Mouse (Mus musculus) CH12.LX (cell line): ENCODE measurements around the gene Gfpt1. TPM values are rescaled to one million over a fixed set of nuclear protein-coding genes. Genes with fewer than 3 reads are reported as not detected.
A peak's percentile ranks its signal among the peaks of the same experiment; 100 is the strongest.

Experiments
- DNase-seq: peaks from one replicate; pipeline ENCODE4 v3.0.0-alpha.2; 2013; ENCODE audit errors: extremely low read depth
- H3K27ac ChIP-seq: 2 replicates; pipeline ENCODE4 v1.5.1; 2012; ENCODE audit warnings: low read depth, mild to moderate bottlenecking, control low read depth, moderate library complexity; ENCODE audit not compliant: insufficient read depth
- H3K27me3 ChIP-seq: replicated peaks from 2 replicates; pipeline ENCODE3; 2012; ENCODE audit warnings: inconsistent platforms
- H3K36me3 ChIP-seq, 2 experiments: replicated peaks in 1 of 2; 2 replicates each; pipeline versions ENCODE3 to v1.6.1; 2012; ENCODE audit warnings: inconsistent platforms in 1 of 2, low read length in 1 of 2, mild to moderate bottlenecking in 1 of 2, mixed read lengths in 1 of 2, moderate library complexity in 1 of 2; ENCODE audit not compliant: control insufficient read depth in 1 of 2, insufficient read depth in 1 of 2
- H3K4me1 ChIP-seq, 2 experiments: 2 replicates each; pipeline ENCODE4 v1.6.1; 2012; ENCODE audit warnings: inconsistent platforms in 1 of 2, moderate library complexity in 1 of 2; ENCODE audit not compliant: insufficient read depth in 2 of 2, control insufficient read depth in 1 of 2
- H3K4me2 ChIP-seq: 2 replicates; pipeline ENCODE4 v1.6.1; 2012; ENCODE audit warnings: low read depth, mild to moderate bottlenecking, control low read depth; ENCODE audit not compliant: poor library complexity, insufficient read depth, severe bottlenecking
- H3K4me3 ChIP-seq, 3 experiments: fragments of 150-350 bp in 1 of 3; sonication (generic) in 1 of 3; replicated peaks in 1 of 3; 2 replicates each; pipeline versions ENCODE3 to v1.5.1; 2011 to 2012; ENCODE audit warnings: low read depth in 2 of 3, low read length in 2 of 3, mild to moderate bottlenecking in 2 of 3, moderate library complexity in 2 of 3, control low read depth in 1 of 3, improper control_type of control experiment in 1 of 3, inconsistent platforms in 1 of 3, mixed read lengths in 1 of 3; ENCODE audit not compliant: poor library complexity in 1 of 3
- H3K79me2 ChIP-seq: replicated peaks from 2 replicates; pipeline ENCODE4 v1.6.1; 2012; ENCODE audit warnings: mild to moderate bottlenecking, moderate library complexity; ENCODE audit not compliant: control insufficient read depth, poor library complexity, insufficient read depth, severe bottlenecking; ENCODE audit errors: extremely low read depth
- H3K9ac ChIP-seq: 2 replicates; pipeline ENCODE4 v1.6.1; 2012; ENCODE audit warnings: low read depth, mild to moderate bottlenecking, control low read depth, moderate library complexity; ENCODE audit not compliant: insufficient read depth
- H3K9me3 ChIP-seq: replicated peaks from 2 replicates; pipeline ENCODE3; 2012; ENCODE audit warnings: low read length, inconsistent platforms, mixed read lengths
- BHLHE40 ChIP-seq: IDR thresholded peaks from 2 replicates; pipeline ENCODE4 v1.6.1; 2011; ENCODE audit warnings: mild to moderate bottlenecking, low read depth, low read length, improper control_type of control experiment
- CHD1 ChIP-seq: IDR thresholded peaks from 2 replicates; pipeline ENCODE4 v1.6.1; 2012; ENCODE audit warnings: low read depth, low read length, improper control_type of control experiment, inconsistent platforms
- CTCF ChIP-seq, 2 experiments: IDR thresholded peaks in 1 of 2; conservative IDR thresholded peaks in 1 of 2; 2 replicates each; pipeline ENCODE4 v1.5.1; 2011 to 2012; ENCODE audit warnings: low read depth in 2 of 2, low read length in 2 of 2, improper control_type of control experiment in 1 of 2, inconsistent platforms in 1 of 2, mild to moderate bottlenecking in 1 of 2, moderate library complexity in 1 of 2
- E2F4 ChIP-seq: IDR thresholded peaks from 2 replicates; pipeline ENCODE4 v1.6.1; 2011; ENCODE audit warnings: low read depth, low read length, improper control_type of control experiment; ENCODE audit not compliant: insufficient replicate concordance
- ELF1 ChIP-seq: IDR thresholded peaks from 2 replicates; pipeline ENCODE4 v1.6.1; 2014; ENCODE audit warnings: low read depth, mild to moderate bottlenecking, inconsistent platforms, low read length, improper control_type of control experiment
- ETS1 ChIP-seq: conservative IDR thresholded peaks from 2 replicates; pipeline ENCODE4 v1.6.1; 2012; ENCODE audit warnings: low read depth, mild to moderate bottlenecking, inconsistent platforms, low read length, improper control_type of control experiment, moderate library complexity
- GABPA ChIP-seq: IDR thresholded peaks from 2 replicates; pipeline ENCODE4 v1.6.1; 2012; ENCODE audit warnings: low read depth, low read length, improper control_type of control experiment, inconsistent platforms; ENCODE audit not compliant: insufficient replicate concordance
- HCFC1 ChIP-seq: IDR thresholded peaks from 2 replicates; pipeline ENCODE4 v1.6.1; 2012; ENCODE audit warnings: low read depth, mild to moderate bottlenecking, inconsistent platforms, low read length, improper control_type of control experiment
- IRF4 ChIP-seq: IDR thresholded peaks from 2 replicates; pipeline ENCODE4 v1.6.1; 2014; ENCODE audit warnings: low read depth, mild to moderate bottlenecking, inconsistent platforms, low read length, improper control_type of control experiment
- JUN ChIP-seq: IDR thresholded peaks from 2 replicates; pipeline ENCODE4 v1.6.1; 2011; ENCODE audit warnings: low read depth, mild to moderate bottlenecking, low read length, improper control_type of control experiment, moderate library complexity; ENCODE audit not compliant: insufficient read depth
- MAX ChIP-seq: IDR thresholded peaks from 2 replicates; pipeline ENCODE4 v1.6.1; 2011; ENCODE audit warnings: low read length, improper control_type of control experiment
- NELFE ChIP-seq: IDR thresholded peaks from 2 replicates; pipeline ENCODE4 v1.6.1; 2011; ENCODE audit warnings: low read depth, low read length, improper control_type of control experiment
- NRF1 ChIP-seq: IDR thresholded peaks from 2 replicates; pipeline ENCODE4 v1.6.1; 2014; ENCODE audit warnings: low read depth, mild to moderate bottlenecking, inconsistent platforms, low read length, improper control_type of control experiment, moderate library complexity
- PAX5 ChIP-seq: IDR thresholded peaks from 2 replicates; pipeline ENCODE4 v1.6.1; 2012; ENCODE audit warnings: low read length, inconsistent platforms, mixed read lengths
- POLR2A ChIP-seq: IDR thresholded peaks from 2 replicates; pipeline ENCODE4 v1.6.1; 2011; ENCODE audit warnings: low read depth, mild to moderate bottlenecking, improper control_type of control experiment, low read length
- POLR2AphosphoS2 ChIP-seq: IDR thresholded peaks from 2 replicates; pipeline ENCODE4 v1.6.1; 2011; ENCODE audit warnings: low read depth, low read length, improper control_type of control experiment
- RCOR1 ChIP-seq: conservative IDR thresholded peaks from 2 replicates; pipeline ENCODE4 v1.6.1; 2012; ENCODE audit warnings: low read depth, mild to moderate bottlenecking, inconsistent platforms, low read length, improper control_type of control experiment
- SMC3 ChIP-seq: IDR thresholded peaks from 2 replicates; pipeline ENCODE4 v1.6.1; 2011; ENCODE audit warnings: low read depth, low read length, improper control_type of control experiment
- TCF12 ChIP-seq: IDR thresholded peaks from 2 replicates; pipeline ENCODE4 v1.6.1; 2014; ENCODE audit warnings: low read depth, mild to moderate bottlenecking, inconsistent platforms, low read length, improper control_type of control experiment
- UBTF ChIP-seq: IDR thresholded peaks from 2 replicates; pipeline ENCODE4 v1.6.1; 2012; ENCODE audit warnings: low read depth, mild to moderate bottlenecking, inconsistent platforms, low read length, improper control_type of control experiment, moderate library complexity
- USF1 ChIP-seq: IDR thresholded peaks from 2 replicates; pipeline ENCODE4 v1.6.1; 2014; ENCODE audit warnings: low read depth, mild to moderate bottlenecking, inconsistent platforms, low read length, improper control_type of control experiment
- USF2 ChIP-seq: conservative IDR thresholded peaks from 2 replicates; pipeline ENCODE4 v1.6.1; 2011; ENCODE audit warnings: low read depth, low read length, improper control_type of control experiment
- ZKSCAN1 ChIP-seq: IDR thresholded peaks from 2 replicates; pipeline ENCODE4 v1.6.1; 2012; ENCODE audit warnings: low read depth, inconsistent platforms, low read length, improper control_type of control experiment, borderline replicate concordance
- ZMIZ1 ChIP-seq: IDR thresholded peaks from 2 replicates; pipeline ENCODE4 v1.6.1; 2012; ENCODE audit warnings: low read depth, mild to moderate bottlenecking, inconsistent platforms, low read length, improper control_type of control experiment
- ZNF384 ChIP-seq: IDR thresholded peaks from 2 replicates; pipeline ENCODE4 v1.6.1; 2012; ENCODE audit warnings: low read depth, low read length, improper control_type of control experiment, inconsistent platforms
- dilution Hi-C: fragments of 300-500 bp; cut with MboI; formaldehyde crosslinking; loops from 2 replicates; pipeline ENCODE4 v1.14.3; 2020; ENCODE audit warnings: low sequenced_read_pairs; ENCODE audit not compliant: extremely low pct_unique_long_range_greater_than_20kb, extremely low pct_ligation_motif_present
- in situ Hi-C: fragments of 300-500 bp; cut with MboI; formaldehyde crosslinking; loops from 3 replicates; pipeline ENCODE4 v1.14.3; 2019; ENCODE audit warnings: low sequenced_read_pairs, low pct_ligation_motif_present, low pct_unique_long_range_greater_than_20kb, mixed read lengths
- polyA plus RNA-seq: library from polyadenylated mRNA; unstranded; fragments of >175 nt; gene quantifications from 2 replicates; pipeline ENCODE4 v1.2.1, GENCODE M21; 2012; ENCODE audit warnings: low read depth; ENCODE audit not compliant: insufficient read length
- total RNA-seq, 2 experiments: library from RNA; depleted of rRNA; stranded (reverse); fragments of 300-350 nt in 1 of 2; fragments of >200 nt in 1 of 2; gene quantifications; 2 replicates each; pipeline ENCODE4 v1.2.3; 2012 to 2014

The Gfpt1 gene
- total and polyA plus RNA-seq, 3 experiments, result 24.9 to 35.3 (median 32.1) TPM

GRCm38 (mm10) chr6:87101281-87101954, 58.8 kb downstream of the Gfpt1 start (continued):
- TF ChIP-seq USF2 (no peak), GABPA (no peak), UBTF (no peak), POLR2A (no peak), USF1 (no peak), ETS1 (no peak), ELF1 (no peak), ZNF384 (peak; percentile 62), CTCF (conservative IDR thresholded peaks at IDR 0.05 in 1 of 2, IDR thresholded peaks at IDR 0.05 in 1 of 2; ENCODE audit: low read depth in 2 of 2, low read length in 2 of 2) (peak; percentile 53 to 92), TCF12 (0 out of 2 replicates have a peak, but pooled peaks have one; percentile 28), POLR2AphosphoS2 (no peak)

- Histone ChIP-seq H3K4me1 (peaks cover 7 to 13% of the 10 kb centered on the region in 2 experiments; a peak in 3 of 4 replicates), H3K27ac (no peak overlapping the region), H3K4me3 (no peak overlapping the region), H3K4me2 (no peak overlapping the region), H3K9me3 (no peaks in the 10 kb centered on the region), H3K36me3 (no peaks in the 10 kb centered on the region), H3K9ac (no peak overlapping the region), H3K79me2 (no peaks in the 10 kb centered on the region), H3K27me3 (no peaks in the 10 kb centered on the region)
- dilution Hi-C loops (no loop called here), in situ Hi-C loops (loop anchor here (5.0 to 10.0 kb wide), 2 partner anchors 225 to 353 kb away; no protein-coding TSS in a partner anchor)
- TF ChIP-seq USF2, result no peak
- TF ChIP-seq NELFE, result no peak
- no peak for TF ChIP-seq RCOR1
- no peak for TF ChIP-seq ZNF384
- no peak for TF ChIP-seq HCFC1
- TF ChIP-seq NRF1, result no peak
- no peak for TF ChIP-seq JUN
- TF ChIP-seq CHD1, result no peak
- TF ChIP-seq GABPA, result no peak
- TF ChIP-seq E2F4, result no peak
- no peak for TF ChIP-seq ZMIZ1
- TF ChIP-seq ZKSCAN1, result no peak
- no peak for TF ChIP-seq PAX5
- TF ChIP-seq SMC3, result no peak
- no peak for TF ChIP-seq BHLHE40
- TF ChIP-seq MAX, result no peak
- no peak for TF ChIP-seq UBTF
- no peak for TF ChIP-seq USF1
- no peak for TF ChIP-seq IRF4
- DNase-seq, result no peak
Observed at GRCm38 (mm10) chr6:87101955-87102353, 59.3 kb downstream of the Gfpt1 start.
